Mouse (Mus musculus) megakaryocyte, embryonic 14.5 days (primary cell): ENCODE measurements at regions not wholly inside any gene's neighbourhood (a gene's known extent, or its start where the extent isn't known, plus 50 kb on each side); places are given as distances from the start of the nearest gene placed in this dataset.

Experiments used
- FLI1 ChIP-seq: IDR thresholded peaks from 2 replicates; pipeline ENCODE4 v1.6.1; 2012; ENCODE audit warnings: low read length, inconsistent platforms, mixed read lengths
- GATA1 ChIP-seq: IDR thresholded peaks from 3 replicates; pipeline ENCODE4 v1.6.1; 2012; ENCODE audit warnings: mixed read lengths, low read length, inconsistent platforms, borderline replicate concordance

- TF ChIP-seq GATA1 (no peak), FLI1 (no peak)
These were observed 59.4 kb downstream of the Fam43a start for GRCm38 (mm10) chr16:30658921-30659320.
